Mouse (Mus musculus) E14TG2a.4 (cell line): ENCODE results near the gene BC030499.

Experiments
- CTCF ChIP-seq: conservative IDR thresholded peaks from 2 replicates; pipeline ENCODE4 v1.5.1; 2014; ENCODE audit warnings: low read length
- NANOG ChIP-seq: IDR thresholded peaks from 2 replicates; pipeline ENCODE4 v1.6.1; 2014; ENCODE audit warnings: borderline replicate concordance, low read length, mixed read lengths
- POU5F1 ChIP-seq: IDR thresholded peaks from 2 replicates; pipeline ENCODE4 v1.6.1; 2014; ENCODE audit warnings: low read length, borderline replicate concordance

DNA sequence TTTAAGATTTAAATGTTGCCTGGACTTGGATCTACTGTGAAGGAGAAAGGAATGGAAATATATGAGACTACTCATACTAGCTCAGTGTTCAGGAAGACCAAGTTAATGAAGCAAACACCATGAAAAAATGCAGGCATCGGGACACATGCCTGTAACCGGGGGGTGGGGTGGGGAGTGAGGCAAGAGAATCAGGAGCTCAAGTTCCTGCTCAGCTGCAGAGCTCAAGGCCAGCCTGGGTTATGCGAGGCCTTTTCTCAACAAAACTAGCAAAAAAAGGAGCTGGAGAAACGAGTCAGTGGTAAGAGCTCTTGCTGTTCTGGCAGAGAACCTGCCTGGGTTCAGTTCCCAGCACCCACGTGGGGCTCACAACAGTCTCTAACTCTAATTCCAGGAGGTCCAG is 43.4 kb downstream of the BC030499 start:
- TF ChIP-seq CTCF = no peak
- TF ChIP-seq NANOG = no peak
- TF ChIP-seq POU5F1 = no peak
